Mouse (Mus musculus) liver, postnatal 0 days (tissue): ENCODE measurements around the gene Pum3. TPM values are rescaled to one million over a fixed set of nuclear protein-coding genes. Genes with fewer than 3 reads are reported as not detected.
A peak's percentile ranks its signal among the peaks of the same experiment; 100 is the strongest.

Experiments
- ATAC-seq: fragments of 200-750 bp; cut with Nextera tagmentation; 2 replicates; pipeline ENCODE4 v1.8.0; 2017; ENCODE audit warnings: mild to moderate bottlenecking, moderate library complexity
- DNase-seq: peaks from one replicate; pipeline ENCODE4 v3.0.0-alpha.2; 2016
- H3K27ac ChIP-seq: fragments of 300-500 bp; sonication (generic); 2 replicates; pipeline ENCODE4 v1.5.1; 2014; ENCODE audit warnings: antibody characterized with exemption, moderate library complexity, mild to moderate bottlenecking, low read depth
- H3K27me3 ChIP-seq: fragments of 300-500 bp; sonication (generic); 2 replicates; pipeline ENCODE4 v1.6.1; 2014; ENCODE audit warnings: low read length, control low read depth, mixed read lengths; ENCODE audit not compliant: insufficient read depth
- H3K36me3 ChIP-seq: fragments of 300-500 bp; sonication (generic); replicated peaks from 2 replicates; pipeline ENCODE4 v1.6.1; 2014; ENCODE audit warnings: mild to moderate bottlenecking, control low read depth, low read length, moderate library complexity, mixed read lengths; ENCODE audit not compliant: insufficient read depth
- H3K4me1 ChIP-seq: fragments of 300-500 bp; sonication (generic); 2 replicates; pipeline ENCODE4 v1.6.1; 2014; ENCODE audit warnings: antibody characterized with exemption, mild to moderate bottlenecking, control low read depth; ENCODE audit not compliant: insufficient read depth
- H3K4me2 ChIP-seq: fragments of 300-500 bp; sonication (generic); 2 replicates; pipeline ENCODE4 v1.6.1; 2014; ENCODE audit warnings: low read depth, mild to moderate bottlenecking, low read length, moderate library complexity, mixed read lengths
- H3K4me3 ChIP-seq: fragments of 300-500 bp; sonication (generic); 2 replicates; pipeline ENCODE4 v1.5.1; 2014; ENCODE audit warnings: low read depth, low read length
- H3K9ac ChIP-seq: fragments of 300-500 bp; sonication (generic); replicated peaks from 2 replicates; pipeline ENCODE4 v1.6.1; 2014; ENCODE audit warnings: mild to moderate bottlenecking, moderate library complexity
- H3K9me3 ChIP-seq: fragments of 300-500 bp; sonication (generic); 2 replicates; pipeline ENCODE4 v1.6.1; 2016; ENCODE audit warnings: mild to moderate bottlenecking, control low read depth, low read length, mixed read lengths
- CTCF ChIP-seq: sonication (generic); IDR thresholded peaks from 2 replicates; pipeline ENCODE4 v1.5.1; 2016; ENCODE audit warnings: antibody characterized with exemption, low read depth
- EP300 ChIP-seq: IDR thresholded peaks from 2 replicates; pipeline ENCODE4 v1.6.1; 2016; ENCODE audit warnings: antibody characterized with exemption, low read depth, mild to moderate bottlenecking
- WGBS: fragments of 180-500 bp; shearing (Covaris S2); extraction: QIAGEN DNeasy Blood & Tissue Kit; methylation state at CpG from one replicate; pipeline ENCODE4 v1.1.7; 2014; ENCODE audit not compliant: insufficient replicate concordance; 5-methylcytosine and 5-hydroxymethylcytosine counted together
- polyA plus RNA-seq: library from polyadenylated mRNA; unstranded; fragments of >200 nt; fragmentation: Nextera tagmentation; extraction: Ambion mirVana; gene quantifications from 2 replicates; pipeline ENCODE4 v1.2.1, GENCODE M21; 2015

Gene Pum3
- polyA plus RNA-seq, 1 experiment from 2014 or later, result 37.8 TPM

DNA sequence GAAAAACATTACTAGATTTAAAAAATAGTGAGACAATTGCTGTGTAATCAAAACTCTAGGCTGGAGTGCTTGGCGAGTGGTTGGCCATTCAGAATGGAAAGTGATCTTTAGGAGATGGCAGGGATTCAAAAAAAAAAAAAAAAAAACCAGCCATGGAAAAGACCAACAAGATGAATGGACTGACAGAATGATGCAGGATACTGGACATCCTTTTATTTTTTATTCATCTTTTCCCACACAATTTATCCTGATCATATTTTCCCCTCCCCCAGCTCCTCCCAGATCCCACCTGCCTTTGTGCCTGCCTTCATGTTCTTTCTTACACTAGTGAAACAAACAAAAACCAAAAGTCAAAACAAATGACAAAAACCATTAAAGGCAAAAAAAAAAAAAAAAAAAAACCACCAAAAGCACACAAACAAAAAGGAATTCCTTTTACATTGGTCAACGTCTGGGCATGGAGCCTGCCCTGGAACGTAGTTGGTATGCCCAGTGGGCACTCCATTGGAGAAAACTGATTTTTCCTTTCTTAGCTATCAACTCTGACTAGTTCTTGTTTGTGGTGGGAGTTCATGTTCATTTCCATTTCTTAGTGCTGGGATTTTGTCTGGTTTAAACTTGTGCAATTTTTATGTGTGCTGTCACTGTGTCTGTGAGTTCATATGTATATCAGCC is 60.0 kb downstream of the Pum3 start:
- H3K9ac ChIP-seq, result no peak overlapping the region
- WGBS, result 77% methylated on average over 3 of the region's 3 CpGs
- no peaks in the 10 kb centered on the region for H3K36me3 ChIP-seq
- DNase-seq (no peak), ATAC-seq (no peak)
- no peak overlapping the region for H3K4me3 ChIP-seq
- H3K4me1 ChIP-seq, result no peaks in the 10 kb centered on the region
- TF ChIP-seq CTCF (no peak), EP300 (no peak)
- no peaks in the 10 kb centered on the region for H3K9me3 ChIP-seq
- H3K27me3 ChIP-seq, result no peaks in the 10 kb centered on the region
- no peak overlapping the region for H3K27ac ChIP-seq
- no peak overlapping the region for H3K4me2 ChIP-seq

DNA sequence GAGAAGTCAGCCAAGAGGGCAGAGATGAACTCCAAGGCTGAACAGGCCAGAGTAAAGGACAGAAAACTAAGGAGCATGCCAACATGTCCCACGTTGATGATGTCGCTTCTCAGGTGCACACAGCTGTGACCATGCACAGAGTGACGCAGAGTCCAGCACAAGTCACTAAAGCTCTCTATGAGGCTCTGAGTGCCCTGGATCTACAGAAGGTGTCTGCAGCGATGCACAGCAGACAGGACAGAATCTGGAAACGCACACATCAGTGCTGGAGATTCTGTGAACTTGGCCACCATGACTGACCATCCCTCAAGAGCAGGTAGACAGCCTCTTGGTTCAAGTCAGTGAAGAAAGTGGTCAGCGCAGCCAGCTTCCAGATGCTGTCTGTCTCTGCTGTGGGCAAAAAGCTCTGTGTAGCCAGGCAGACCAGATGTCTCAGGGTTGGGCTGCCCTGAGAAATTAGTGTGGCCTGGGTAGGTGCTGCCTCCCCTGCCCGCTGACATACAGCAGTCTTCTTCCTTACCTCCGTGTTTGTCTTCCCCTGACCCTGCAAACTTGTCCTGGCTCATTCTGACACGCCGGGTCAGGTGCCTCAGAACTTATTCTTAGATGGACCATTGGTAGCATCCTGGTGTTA is 63.4 kb downstream of the Pum3 start:
- Histone ChIP-seq H3K27me3 (no peaks in the 10 kb centered on the region), H3K9me3 (no peaks in the 10 kb centered on the region), H3K9ac (no peak overlapping the region), H3K4me1 (no peaks in the 10 kb centered on the region), H3K4me2 (no peak overlapping the region), H3K4me3 (no peak overlapping the region), H3K27ac (no peak overlapping the region), H3K36me3 (no peaks in the 10 kb centered on the region)
- DNase-seq (no peak), ATAC-seq (no peak)
- WGBS, result 75% methylated on average over 10 of the region's 10 CpGs
- TF ChIP-seq EP300, result no peak

DNA sequence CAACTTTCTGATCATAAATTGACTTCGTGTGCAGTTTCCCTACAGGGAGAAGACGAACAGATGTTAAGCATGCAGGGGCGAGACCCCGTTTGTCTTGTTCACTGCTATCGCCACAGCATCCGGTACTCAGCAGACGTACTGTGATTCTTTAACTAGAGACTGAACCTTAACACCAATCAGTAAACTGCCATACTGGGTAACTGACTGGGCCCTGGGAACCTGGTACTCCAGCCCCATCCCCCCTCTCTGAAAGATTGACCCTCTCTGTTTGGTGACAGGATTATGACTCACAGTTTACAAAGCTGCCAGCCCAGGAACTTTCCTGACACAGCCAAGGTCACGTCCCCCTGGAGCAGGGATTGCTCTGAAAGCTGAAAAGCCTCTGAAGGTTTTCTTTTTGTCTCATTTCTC is 65.1 kb downstream of the Pum3 start:
- peak; percentile 69 for DNase-seq
- Histone ChIP-seq H3K36me3 (no peaks in the 10 kb centered on the region), H3K27ac (peak overlapping the region; percentile 1; the same call in 1 of the 2 replicates), H3K4me2 (peak overlapping the region; percentile 42), H3K4me1 (no peaks in the 10 kb centered on the region), H3K9me3 (no peaks in the 10 kb centered on the region), H3K4me3 (peak overlapping the region; percentile 2; the same call in 1 of the 2 replicates), H3K9ac (no peak overlapping the region), H3K27me3 (no peaks in the 10 kb centered on the region)
- 20% methylated on average over 8 of the region's 8 CpGs for WGBS
- no peak for TF ChIP-seq CTCF
- TF ChIP-seq EP300, result no peak
- peak; percentile 96 for ATAC-seq

DNA sequence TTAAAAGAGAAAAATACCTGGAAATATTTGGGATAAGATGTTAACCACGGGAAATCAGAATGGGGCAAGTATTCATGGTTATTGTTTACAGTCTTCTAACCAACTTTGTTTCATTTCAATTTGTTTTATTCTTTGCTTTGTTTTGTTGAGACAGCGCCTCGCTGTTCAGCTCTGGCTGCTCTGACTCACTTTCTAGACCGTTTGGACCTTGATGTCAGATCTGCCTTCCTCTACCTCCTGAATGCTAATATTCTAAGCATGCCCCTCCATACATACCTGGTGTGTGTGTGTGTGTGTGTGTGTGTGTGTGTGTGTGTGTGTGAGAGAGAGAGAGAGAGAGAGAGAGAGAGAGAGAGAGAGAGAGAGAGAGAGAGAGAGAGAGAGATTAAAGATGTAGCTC is 65.7 kb downstream of the Pum3 start:
- Histone ChIP-seq H3K27me3 (no peaks in the 10 kb centered on the region), H3K4me3 (0 out of 2 replicates have a peak overlapping the region, but pooled peaks have one; percentile 2), H3K27ac (no peak overlapping the region), H3K9me3 (no peaks in the 10 kb centered on the region), H3K4me2 (peak overlapping the region; percentile 42), H3K4me1 (no peaks in the 10 kb centered on the region), H3K9ac (no peak overlapping the region), H3K36me3 (no peaks in the 10 kb centered on the region)
- DNase-seq (no peak), ATAC-seq (no peak)
- no peak for TF ChIP-seq EP300
- no peak for TF ChIP-seq CTCF
- WGBS, result 47% methylated on average over 4 of the region's 4 CpGs

DNA sequence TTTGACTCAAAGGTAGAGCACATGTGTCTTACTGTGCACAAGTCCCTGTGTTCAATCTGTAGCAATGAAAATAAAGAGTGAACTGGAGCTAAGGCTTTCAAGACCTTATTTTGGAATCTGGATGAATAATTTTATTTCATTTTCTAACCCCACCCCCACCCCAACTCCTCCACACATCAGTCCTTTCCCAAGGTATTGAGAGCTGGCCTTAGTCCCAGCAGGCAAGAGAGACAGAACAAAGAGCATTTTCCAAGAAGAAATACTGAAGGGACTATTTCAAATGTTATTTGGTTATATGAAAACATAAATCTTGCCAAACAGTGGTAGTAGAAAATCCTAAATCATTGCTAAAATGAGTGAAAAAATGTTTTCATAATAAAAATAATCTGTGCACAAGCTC is 69.2 kb downstream of the Pum3 start:
- Histone ChIP-seq H3K4me1 (no peaks in the 10 kb centered on the region), H3K27me3 (no peaks in the 10 kb centered on the region), H3K4me2 (no peak overlapping the region), H3K9me3 (no peaks in the 10 kb centered on the region; the same call in 1 of the 2 replicates), H3K27ac (no peak overlapping the region), H3K4me3 (no peak overlapping the region), H3K9ac (no peak overlapping the region), H3K36me3 (no peaks in the 10 kb centered on the region)
- TF ChIP-seq CTCF (no peak), EP300 (no peak)
- ATAC-seq, result no peak
- no peak for DNase-seq

DNA sequence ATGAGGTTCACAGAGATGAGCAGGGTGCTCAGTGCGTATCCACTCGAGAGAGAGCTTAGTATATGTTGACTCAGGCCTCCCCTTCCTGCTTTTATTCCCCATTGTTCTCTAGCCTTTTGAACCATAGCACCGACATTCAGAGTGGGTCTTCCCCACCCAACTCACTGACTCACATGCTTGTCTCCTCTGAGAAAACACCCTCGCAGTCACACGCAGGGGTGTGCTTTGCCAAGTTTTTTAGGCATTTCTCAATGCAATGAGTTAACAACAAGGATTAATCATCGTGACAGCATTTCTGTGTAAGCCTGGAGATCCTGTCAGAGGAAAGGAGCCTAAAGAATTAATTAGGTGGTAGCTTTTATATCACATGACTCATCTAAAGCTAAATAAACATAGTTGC is 77.9 kb downstream of the Pum3 start:
- TF ChIP-seq CTCF (no peak), EP300 (no peak)
- 53% methylated on average over 6 of the region's 6 CpGs for WGBS
- Histone ChIP-seq H3K27me3 (no peaks in the 10 kb centered on the region), H3K9me3 (no peaks in the 10 kb centered on the region), H3K4me3 (no peak overlapping the region), H3K27ac (no peak overlapping the region), H3K9ac (no peak overlapping the region), H3K36me3 (no peaks in the 10 kb centered on the region), H3K4me1 (no peaks in the 10 kb centered on the region), H3K4me2 (no peak overlapping the region)
- DNase-seq (no peak), ATAC-seq (no peak)
